Mouse (Mus musculus): ENCODE results near the gene Gm10491.

The Gm10491 gene

DNA sequence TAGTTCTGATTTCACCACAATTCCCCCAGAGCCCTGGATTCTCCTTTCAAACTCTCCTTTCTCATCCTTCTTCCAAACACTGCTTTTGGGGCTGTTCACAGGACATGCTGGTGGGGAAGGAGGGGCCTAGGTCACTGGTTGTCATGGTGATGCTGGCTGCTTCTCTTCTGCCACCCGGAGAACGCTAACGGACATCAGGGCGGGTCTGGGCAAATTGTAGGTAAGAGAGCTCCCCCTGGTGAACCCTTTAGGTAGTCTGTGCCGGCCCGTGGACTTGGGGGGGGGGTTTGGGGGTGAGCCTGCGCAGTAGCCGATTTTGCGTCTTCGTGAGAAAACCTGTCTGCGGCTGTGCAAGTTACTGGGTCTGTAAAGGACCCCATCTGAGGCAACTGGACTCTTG is 27.8 kb downstream of the Gm10491 start:
- DNase-seq (ENCODE audit: low spot score): no peak

- DNase-seq (ENCODE audit: low spot score): no peak
These were observed 29.1 kb downstream of the Gm10491 start for GRCm38 (mm10) chrX:7878495-7878894.

DNA sequence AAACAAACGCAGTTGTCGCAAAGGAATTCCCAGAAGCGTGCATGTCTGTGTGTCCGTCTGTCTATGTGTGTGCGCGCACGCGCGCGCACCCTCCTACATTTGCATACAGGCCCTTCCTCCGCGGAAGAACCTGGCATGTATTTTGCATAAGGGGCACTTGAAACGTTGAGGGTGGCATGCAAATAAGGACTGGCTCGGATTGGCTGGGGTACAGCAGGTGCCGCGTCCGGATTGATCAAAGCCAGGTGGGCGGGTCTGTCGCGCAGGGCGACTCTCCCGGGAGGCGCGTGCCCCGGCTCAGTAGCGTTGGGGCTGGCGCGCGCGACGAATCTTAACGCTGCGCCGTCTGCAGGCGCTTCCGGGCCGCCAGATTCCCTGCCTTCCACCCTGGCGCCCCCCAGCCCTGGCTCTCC is 29.6 kb downstream of the Gm10491 start, which contains the start of gene Pim2:
TSS of gene Pim2 (plus strand) at position 256 of the 413 bp plus-strand sequence.
- DNase-seq (ENCODE audit: low spot score): peak; percentile 52

GRCm38 (mm10) chrX:7869826-7870225 is 37.8 kb downstream of the Gm10491 start:
- no peak for DNase-seq (ENCODE audit: low spot score)

DNA sequence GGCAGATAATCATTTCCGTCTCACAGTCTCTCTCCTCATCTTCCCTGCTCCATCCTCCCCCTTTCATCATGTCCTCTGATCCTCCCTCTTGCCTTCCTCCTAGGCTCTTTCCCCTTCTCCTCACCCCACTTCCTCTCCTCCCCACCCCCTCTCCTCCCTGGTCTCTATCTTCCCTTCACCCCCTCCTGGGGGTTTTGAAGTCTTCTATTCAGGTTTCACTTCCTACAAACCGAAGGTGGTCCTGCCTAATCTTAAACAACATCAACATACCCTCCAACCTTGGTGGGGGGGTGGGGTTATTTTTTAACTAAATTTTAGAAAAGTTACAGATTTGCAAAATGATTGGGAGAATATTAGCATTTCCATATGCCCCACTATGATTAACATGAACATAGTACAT is 39.1 kb downstream of the Gm10491 start:
- no peak for DNase-seq (ENCODE audit: low spot score)

DNA sequence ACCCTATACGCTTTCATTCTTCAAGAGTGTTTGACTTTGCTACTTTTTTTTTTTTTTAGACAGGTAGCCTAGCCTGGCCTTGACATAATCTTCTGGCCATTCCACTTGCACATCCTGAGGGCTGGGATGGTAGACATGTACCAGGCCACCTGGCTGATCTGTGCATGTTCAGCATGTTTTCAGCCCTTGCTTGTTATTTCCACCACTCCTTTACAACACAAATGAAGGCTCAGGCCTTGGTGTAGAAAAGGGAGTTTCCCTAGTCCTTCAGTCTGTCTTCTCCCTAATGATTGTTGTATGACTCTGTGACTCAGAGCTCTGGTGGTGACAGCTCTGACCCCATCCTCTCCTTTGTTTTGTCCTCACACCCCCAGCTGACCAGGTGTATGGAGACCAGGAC is 40.5 kb downstream of the Gm10491 start:
- no peak for DNase-seq (ENCODE audit: low spot score)

GRCm38 (mm10) chrX:7865786-7866185 is 41.8 kb downstream of the Gm10491 start:
- no peak for DNase-seq (ENCODE audit: low spot score)

- no peak for DNase-seq (ENCODE audit: low spot score)
These were observed 42.3 kb downstream of the Gm10491 start for GRCm38 (mm10) chrX:7865343-7865742.

- DNase-seq (ENCODE audit: low spot score): no peak
These were observed 43.1 kb downstream of the Gm10491 start for GRCm38 (mm10) chrX:7864551-7864950.

DNA sequence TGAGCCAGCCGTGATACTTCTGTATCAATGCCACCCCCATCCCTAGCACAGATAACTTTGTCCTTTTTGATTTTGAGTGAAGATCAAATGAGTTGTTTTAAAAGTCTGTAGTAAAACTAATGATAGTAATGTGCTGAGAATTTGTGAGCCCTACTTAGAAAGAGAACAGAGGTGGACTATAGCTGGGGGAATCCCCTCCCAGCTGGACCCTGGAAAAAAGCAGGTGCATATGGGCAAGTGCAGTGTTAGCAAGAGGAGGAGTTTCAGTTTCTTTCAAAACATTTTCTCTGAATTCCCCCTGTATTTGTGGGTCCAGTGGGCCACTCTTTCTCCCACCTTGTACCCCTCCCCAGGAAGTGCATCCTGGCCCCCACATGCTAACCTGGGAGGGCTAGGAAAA is 44.5 kb downstream of the Gm10491 start:
- no peak for DNase-seq (ENCODE audit: low spot score)

GRCm38 (mm10) chrX:7859191-7859753 is 48.4 kb downstream of the Gm10491 start:
- no peak for DNase-seq (ENCODE audit: low spot score)
